Mouse (Mus musculus): ENCODE data around the gene Scarb1. TPM values are rescaled to one million over a fixed set of nuclear protein-coding genes. Genes with fewer than 3 reads are reported as not detected.

Scarb1 gene
- polyA plus RNA-seq, 1 experiment from 2014 or later, result 104 TPM

- DNase-seq (ENCODE audit: low spot score), result no peak
- Histone ChIP-seq H3K4me2 (no peak overlapping the region), H3K27ac (ENCODE audit: low read depth, low read length) (no peak overlapping the region), H3K36me3 (ENCODE audit: control insufficient read depth, insufficient read depth, low read length) (no peaks in the 10 kb centered on the region), H3K27me3 (replicated peaks; ENCODE audit: control insufficient read depth, insufficient read depth, low read length) (no peaks in the 10 kb centered on the region), H3K4me1 (replicated peaks; ENCODE audit: control insufficient read depth, insufficient read depth, low read length) (0 out of 2 replicates have a peak, but pooled peaks cover 2% of the 10 kb centered on the region), H3K4me3 (ENCODE audit: low read depth, low read length) (no peak overlapping the region), H3K9ac (ENCODE audit: low read depth, low read length) (no peak overlapping the region), H3K9me3 (ENCODE audit: control insufficient read depth, low read length) (no peaks in the 10 kb centered on the region)
- ATAC-seq (replicated peaks; ENCODE audit: low FRiP score), result no peak
- 57% methylated on average over 7 of the region's 7 CpGs for WGBS
These were observed 78.3 kb downstream of the Scarb1 start for GRCm38 (mm10) chr5:125262578-125262977.

GRCm38 (mm10) chr5:125253917-125254316 lies 87.0 kb downstream of the Scarb1 start:
- H3K4me1 ChIP-seq (replicated peaks; ENCODE audit: control insufficient read depth, insufficient read depth, low read length), result no peaks in the 10 kb centered on the region
- H3K4me3 ChIP-seq (ENCODE audit: low read depth, low read length), result no peak overlapping the region
- H3K27ac ChIP-seq (ENCODE audit: low read depth, low read length), result no peak overlapping the region
- 31% methylated on average over 3 of the region's 5 CpGs for WGBS
- no peak for DNase-seq (ENCODE audit: low spot score)
- H3K4me2 ChIP-seq, result no peak overlapping the region
- no peaks in the 10 kb centered on the region for H3K36me3 ChIP-seq (ENCODE audit: control insufficient read depth, insufficient read depth, low read length)
- no peak for ATAC-seq (replicated peaks; ENCODE audit: low FRiP score)
- no peak overlapping the region for H3K9ac ChIP-seq (ENCODE audit: low read depth, low read length)
- H3K27me3 ChIP-seq (replicated peaks; ENCODE audit: control insufficient read depth, insufficient read depth, low read length), result no peaks in the 10 kb centered on the region
- H3K9me3 ChIP-seq (ENCODE audit: control insufficient read depth, low read length), result no peaks in the 10 kb centered on the region

GRCm38 (mm10) chr5:125253448-125253847 lies 87.4 kb downstream of the Scarb1 start:
- Histone ChIP-seq H3K27ac (ENCODE audit: low read depth, low read length) (no peak overlapping the region), H3K36me3 (ENCODE audit: control insufficient read depth, insufficient read depth, low read length) (no peaks in the 10 kb centered on the region), H3K27me3 (replicated peaks; ENCODE audit: control insufficient read depth, insufficient read depth, low read length) (no peaks in the 10 kb centered on the region), H3K4me2 (no peak overlapping the region), H3K9ac (ENCODE audit: low read depth, low read length) (no peak overlapping the region), H3K9me3 (ENCODE audit: control insufficient read depth, low read length) (no peaks in the 10 kb centered on the region), H3K4me3 (ENCODE audit: low read depth, low read length) (no peak overlapping the region), H3K4me1 (replicated peaks; ENCODE audit: control insufficient read depth, insufficient read depth, low read length) (no peaks in the 10 kb centered on the region)
- WGBS, result 90% methylated on average over 3 of the region's 3 CpGs
- ATAC-seq (replicated peaks; ENCODE audit: low FRiP score), result no peak
- no peak for DNase-seq (ENCODE audit: low spot score)

GRCm38 (mm10) chr5:125252664-125253063 lies 88.2 kb downstream of the Scarb1 start:
- no peak overlapping the region for H3K4me2 ChIP-seq
- H3K36me3 ChIP-seq (ENCODE audit: control insufficient read depth, insufficient read depth, low read length), result no peaks in the 10 kb centered on the region
- no peak overlapping the region for H3K27ac ChIP-seq (ENCODE audit: low read depth, low read length)
- no peak overlapping the region for H3K4me3 ChIP-seq (ENCODE audit: low read depth, low read length)
- H3K4me1 ChIP-seq (replicated peaks; ENCODE audit: control insufficient read depth, insufficient read depth, low read length), result no peaks in the 10 kb centered on the region
- no peaks in the 10 kb centered on the region for H3K9me3 ChIP-seq (ENCODE audit: control insufficient read depth, low read length)
- H3K9ac ChIP-seq (ENCODE audit: low read depth, low read length), result no peak overlapping the region
- DNase-seq (ENCODE audit: low spot score), result no peak
- 72% methylated on average over 8 of the region's 8 CpGs for WGBS
- H3K27me3 ChIP-seq (replicated peaks; ENCODE audit: control insufficient read depth, insufficient read depth, low read length), result peaks cover 3% of the 10 kb centered on the region; the same call in 1 of the 2 replicates
- no peak for ATAC-seq (replicated peaks; ENCODE audit: low FRiP score)

GRCm38 (mm10) chr5:125251885-125252615 lies 88.8 kb downstream of the Scarb1 start:
- DNase-seq (ENCODE audit: low spot score), result no peak
- H3K27ac ChIP-seq (ENCODE audit: low read depth, low read length), result no peak overlapping the region
- H3K9me3 ChIP-seq (ENCODE audit: control insufficient read depth, low read length), result no peaks in the 10 kb centered on the region
- H3K4me1 ChIP-seq (replicated peaks; ENCODE audit: control insufficient read depth, insufficient read depth, low read length), result no peaks in the 10 kb centered on the region
- H3K9ac ChIP-seq (ENCODE audit: low read depth, low read length), result no peak overlapping the region
- H3K4me2 ChIP-seq, result no peak overlapping the region
- H3K36me3 ChIP-seq (ENCODE audit: control insufficient read depth, insufficient read depth, low read length), result no peaks in the 10 kb centered on the region
- H3K4me3 ChIP-seq (ENCODE audit: low read depth, low read length), result no peak overlapping the region
- peaks cover 4% of the 10 kb centered on the region; the same call in 1 of the 2 replicates for H3K27me3 ChIP-seq (replicated peaks; ENCODE audit: control insufficient read depth, insufficient read depth, low read length)
- 47% methylated on average over 15 of the region's 15 CpGs for WGBS
- no peak for ATAC-seq (replicated peaks; ENCODE audit: low FRiP score)

- H3K9ac ChIP-seq (ENCODE audit: low read depth, low read length), result no peak overlapping the region
- H3K9me3 ChIP-seq (ENCODE audit: control insufficient read depth, low read length), result no peaks in the 10 kb centered on the region
- peaks cover 25% of the 10 kb centered on the region for H3K27me3 ChIP-seq (replicated peaks; ENCODE audit: control insufficient read depth, insufficient read depth, low read length)
- ATAC-seq (replicated peaks; ENCODE audit: low FRiP score) (no peak), DNase-seq (ENCODE audit: low spot score) (no peak)
- no peaks in the 10 kb centered on the region; the same call in 1 of the 2 replicates for H3K4me1 ChIP-seq (replicated peaks; ENCODE audit: control insufficient read depth, insufficient read depth, low read length)
- H3K36me3 ChIP-seq (ENCODE audit: control insufficient read depth, insufficient read depth, low read length), result no peaks in the 10 kb centered on the region
- H3K4me3 ChIP-seq (ENCODE audit: low read depth, low read length), result no peak overlapping the region
- H3K4me2 ChIP-seq, result no peak overlapping the region
- 45% methylated on average over 6 of the region's 6 CpGs for WGBS
- no peak overlapping the region for H3K27ac ChIP-seq (ENCODE audit: low read depth, low read length)
These were observed 91.7 kb downstream of the Scarb1 start for GRCm38 (mm10) chr5:125249187-125249586.

GRCm38 (mm10) chr5:125246711-125247110 lies 94.2 kb downstream of the Scarb1 start:
- no peak for DNase-seq (ENCODE audit: low spot score)
- no peaks in the 10 kb centered on the region for H3K9me3 ChIP-seq (ENCODE audit: control insufficient read depth, low read length)
- no peak overlapping the region for H3K27ac ChIP-seq (ENCODE audit: low read depth, low read length)
- H3K4me2 ChIP-seq, result no peak overlapping the region
- no peak overlapping the region for H3K9ac ChIP-seq (ENCODE audit: low read depth, low read length)
- no peak for ATAC-seq (replicated peaks; ENCODE audit: low FRiP score)
- no peak overlapping the region for H3K4me3 ChIP-seq (ENCODE audit: low read depth, low read length)
- H3K27me3 ChIP-seq (replicated peaks; ENCODE audit: control insufficient read depth, insufficient read depth, low read length), result peaks cover 29% of the 10 kb centered on the region
- no peaks in the 10 kb centered on the region; the same call in 1 of the 2 replicates for H3K4me1 ChIP-seq (replicated peaks; ENCODE audit: control insufficient read depth, insufficient read depth, low read length)
- 64% methylated on average over 4 of the region's 4 CpGs for WGBS
- no peaks in the 10 kb centered on the region for H3K36me3 ChIP-seq (ENCODE audit: control insufficient read depth, insufficient read depth, low read length)

GRCm38 (mm10) chr5:125245534-125246151 lies 95.3 kb downstream of the Scarb1 start:
- H3K4me1 ChIP-seq (replicated peaks; ENCODE audit: control insufficient read depth, insufficient read depth, low read length), result no peaks in the 10 kb centered on the region; the same call in 1 of the 2 replicates
- no peak overlapping the region for H3K4me3 ChIP-seq (ENCODE audit: low read depth, low read length)
- no peaks in the 10 kb centered on the region for H3K36me3 ChIP-seq (ENCODE audit: control insufficient read depth, insufficient read depth, low read length)
- no peaks in the 10 kb centered on the region for H3K9me3 ChIP-seq (ENCODE audit: control insufficient read depth, low read length)
- H3K4me2 ChIP-seq, result peak overlapping the region; percentile 52
- DNase-seq (ENCODE audit: low spot score), result no peak
- no peak overlapping the region for H3K27ac ChIP-seq (ENCODE audit: low read depth, low read length)
- ATAC-seq (replicated peaks; ENCODE audit: low FRiP score), result no peak
- 6% methylated on average over 27 of the region's 27 CpGs for WGBS
- H3K9ac ChIP-seq (ENCODE audit: low read depth, low read length), result no peak overlapping the region
- H3K27me3 ChIP-seq (replicated peaks; ENCODE audit: control insufficient read depth, insufficient read depth, low read length), result peaks cover 29% of the 10 kb centered on the region

Measured in liver, embryonic 11.5 days (tissue).